Mouse (Mus musculus) megakaryocyte, embryonic 14.5 days (primary cell): ENCODE measurements at regions not wholly inside any gene's neighbourhood (a gene's known extent, or its start where the extent isn't known, plus 50 kb on each side); places are given as distances from the start of the nearest gene placed in this dataset.

ENCODE experiments used
- H3K27me3 ChIP-seq: replicated peaks from 2 replicates; pipeline ENCODE3; 2012; ENCODE audit warnings: inconsistent platforms
- H3K36me3 ChIP-seq: replicated peaks from 2 replicates; pipeline ENCODE3; 2012; ENCODE audit warnings: low read length, inconsistent platforms, mixed read lengths
- H3K4me1 ChIP-seq: 2 replicates; pipeline ENCODE4 v1.6.1; 2012; ENCODE audit warnings: inconsistent platforms
- H3K4me3 ChIP-seq: replicated peaks from 2 replicates; pipeline ENCODE3; 2012; ENCODE audit warnings: moderate library complexity, mild to moderate bottlenecking, inconsistent platforms
- H3K9me3 ChIP-seq: 2 replicates; pipeline ENCODE4 v1.6.1; 2012; ENCODE audit warnings: inconsistent platforms
- FLI1 ChIP-seq: IDR thresholded peaks from 2 replicates; pipeline ENCODE4 v1.6.1; 2012; ENCODE audit warnings: low read length, inconsistent platforms, mixed read lengths
- GATA1 ChIP-seq: IDR thresholded peaks from 3 replicates; pipeline ENCODE4 v1.6.1; 2012; ENCODE audit warnings: mixed read lengths, low read length, inconsistent platforms, borderline replicate concordance

GRCm38 (mm10) chr16:29893871-29894828, 170.0 kb upstream of the Hes1 start:
- TF ChIP-seq GATA1, result no peak
- TF ChIP-seq FLI1, result no peak
- H3K4me1 ChIP-seq, result peaks cover 26% of the 10 kb centered on the region
- no peaks in the 10 kb centered on the region for H3K9me3 ChIP-seq
- peaks cover 43% of the 10 kb centered on the region for H3K27me3 ChIP-seq
- H3K4me3 ChIP-seq, result no peak overlapping the region
- no peaks in the 10 kb centered on the region for H3K36me3 ChIP-seq

- TF ChIP-seq FLI1, result no peak
- TF ChIP-seq GATA1, result no peak
- Histone ChIP-seq H3K4me3 (no peak overlapping the region), H3K36me3 (no peaks in the 10 kb centered on the region)
Observed at GRCm38 (mm10) chr16:29896393-29896792, 167.8 kb upstream of the Hes1 start.

GRCm38 (mm10) chr16:29903510-29903909, 160.7 kb upstream of the Hes1 start:
- Histone ChIP-seq H3K9me3 (no peaks in the 10 kb centered on the region), H3K27me3 (peaks cover 57% of the 10 kb centered on the region), H3K4me1 (peaks cover 31% of the 10 kb centered on the region), H3K36me3 (no peaks in the 10 kb centered on the region), H3K4me3 (no peak overlapping the region)
- TF ChIP-seq FLI1 (no peak), GATA1 (no peak)

More at GRCm38 (mm10) chr16:29896393-29896792, 167.8 kb upstream of the Hes1 start:
- Histone ChIP-seq H3K27me3 (peaks cover 46% of the 10 kb centered on the region), H3K4me1 (peaks cover 18% of the 10 kb centered on the region), H3K9me3 (no peaks in the 10 kb centered on the region)

GRCm38 (mm10) chr16:29904183-29904775, 159.9 kb upstream of the Hes1 start:
- Histone ChIP-seq H3K36me3 (no peaks in the 10 kb centered on the region), H3K27me3 (peaks cover 57% of the 10 kb centered on the region), H3K4me1 (peaks cover 31% of the 10 kb centered on the region), H3K4me3 (no peak overlapping the region), H3K9me3 (no peaks in the 10 kb centered on the region)
- TF ChIP-seq GATA1 (no peak), FLI1 (no peak)

- peaks cover 7% of the 10 kb centered on the region for H3K36me3 ChIP-seq
- H3K4me3 ChIP-seq, result no peak overlapping the region
- TF ChIP-seq GATA1 (no peak), FLI1 (no peak)
- peaks cover 23% of the 10 kb centered on the region for H3K9me3 ChIP-seq
- H3K4me1 ChIP-seq, result peaks cover 45% of the 10 kb centered on the region
- H3K27me3 ChIP-seq, result peaks cover 61% of the 10 kb centered on the region
Observed at GRCm38 (mm10) chr16:29907331-29907730, 156.9 kb upstream of the Hes1 start.

- H3K4me1 ChIP-seq, result peaks cover 46% of the 10 kb centered on the region
- no peak overlapping the region for H3K4me3 ChIP-seq
- peaks cover 61% of the 10 kb centered on the region for H3K27me3 ChIP-seq
- H3K9me3 ChIP-seq, result peaks cover 24% of the 10 kb centered on the region
- TF ChIP-seq GATA1 (no peak), FLI1 (no peak)
- H3K36me3 ChIP-seq, result peaks cover 7% of the 10 kb centered on the region
Observed at GRCm38 (mm10) chr16:29908031-29908430, 156.2 kb upstream of the Hes1 start.

- H3K9me3 ChIP-seq, result peaks cover 24% of the 10 kb centered on the region
- TF ChIP-seq FLI1 (no peak), GATA1 (no peak)
- peaks cover 7% of the 10 kb centered on the region for H3K36me3 ChIP-seq
- H3K4me3 ChIP-seq, result no peak overlapping the region
- H3K4me1 ChIP-seq, result peaks cover 36% of the 10 kb centered on the region
- H3K27me3 ChIP-seq, result peaks cover 56% of the 10 kb centered on the region
Observed at GRCm38 (mm10) chr16:29909923-29910465, 154.2 kb upstream of the Hes1 start.

GRCm38 (mm10) chr16:29911164-29911571, 153.0 kb upstream of the Hes1 start:
- Histone ChIP-seq H3K4me1 (peaks cover 37% of the 10 kb centered on the region), H3K27me3 (peaks cover 53% of the 10 kb centered on the region), H3K4me3 (no peak overlapping the region), H3K36me3 (peaks cover 7% of the 10 kb centered on the region), H3K9me3 (peaks cover 24% of the 10 kb centered on the region)
- TF ChIP-seq FLI1, result no peak
- TF ChIP-seq GATA1, result no peak

GRCm38 (mm10) chr16:29913357-29914010, 150.7 kb upstream of the Hes1 start:
- no peak for TF ChIP-seq GATA1
- TF ChIP-seq FLI1, result no peak
- Histone ChIP-seq H3K27me3 (peaks cover 43% of the 10 kb centered on the region), H3K9me3 (peaks cover 24% of the 10 kb centered on the region), H3K4me3 (no peak overlapping the region), H3K36me3 (peaks cover 7% of the 10 kb centered on the region), H3K4me1 (peaks cover 31% of the 10 kb centered on the region)
